Mouse (Mus musculus): ENCODE results near the gene Klk4. TPM values are rescaled to one million over a fixed set of nuclear protein-coding genes. Genes with fewer than 3 reads are reported as not detected.

Gene Klk4
- polyA plus RNA-seq, 1 experiment from 2014 or later, result not detected

GRCm38 (mm10) chr7:43919559-43920451 is 38.8 kb downstream of the Klk4 start:
- H3K4me2 ChIP-seq, result no peak overlapping the region
- 32% methylated on average over 14 of the region's 14 CpGs for WGBS
- no peaks in the 10 kb centered on the region for H3K9me3 ChIP-seq
- no peaks in the 10 kb centered on the region for H3K4me1 ChIP-seq (replicated peaks)
- no peaks in the 10 kb centered on the region for H3K27me3 ChIP-seq
- no peak overlapping the region for H3K9ac ChIP-seq (replicated peaks)
- ATAC-seq (ENCODE audit: insufficient number of reproducible peaks, insufficient read depth, low FRiP score, low TSS enrichment, low read depth), result peak; percentile 77; the same call in 1 of the 2 replicates
- H3K36me3 ChIP-seq, result no peaks in the 10 kb centered on the region
- no peak overlapping the region for H3K27ac ChIP-seq
- no peak overlapping the region for H3K4me3 ChIP-seq (replicated peaks)

GRCm38 (mm10) chr7:43920582-43920981 is 39.6 kb downstream of the Klk4 start:
- no peak for ATAC-seq (ENCODE audit: insufficient number of reproducible peaks, insufficient read depth, low FRiP score, low TSS enrichment, low read depth)
- 96% methylated on average over 3 of the region's 3 CpGs for WGBS

GRCm38 (mm10) chr7:43921087-43921486 is 40.1 kb downstream of the Klk4 start:
- Histone ChIP-seq H3K27ac (no peak overlapping the region), H3K4me3 (replicated peaks) (no peak overlapping the region), H3K36me3 (no peaks in the 10 kb centered on the region), H3K9me3 (no peaks in the 10 kb centered on the region), H3K27me3 (0 out of 2 replicates have a peak, but pooled peaks cover 3% of the 10 kb centered on the region), H3K4me2 (no peak overlapping the region), H3K9ac (replicated peaks) (no peak overlapping the region), H3K4me1 (replicated peaks) (no peaks in the 10 kb centered on the region)
- ATAC-seq (ENCODE audit: insufficient number of reproducible peaks, insufficient read depth, low FRiP score, low TSS enrichment, low read depth), result no peak
- 90% methylated on average over 6 of the region's 6 CpGs for WGBS

More at GRCm38 (mm10) chr7:43920582-43920981, 39.6 kb downstream of the Klk4 start:
- Histone ChIP-seq H3K4me3 (replicated peaks) (no peak overlapping the region), H3K36me3 (no peaks in the 10 kb centered on the region), H3K27me3 (0 out of 2 replicates have a peak, but pooled peaks cover 3% of the 10 kb centered on the region), H3K4me1 (replicated peaks) (no peaks in the 10 kb centered on the region), H3K4me2 (no peak overlapping the region), H3K9ac (replicated peaks) (no peak overlapping the region), H3K9me3 (no peaks in the 10 kb centered on the region), H3K27ac (no peak overlapping the region)

GRCm38 (mm10) chr7:43921941-43922340 is 41.0 kb downstream of the Klk4 start:
- 82% methylated on average over 2 of the region's 2 CpGs for WGBS

GRCm38 (mm10) chr7:43925985-43926384 is 45.0 kb downstream of the Klk4 start:
- H3K9ac ChIP-seq (replicated peaks), result no peak overlapping the region
- WGBS, result 68% methylated on average over 5 of the region's 5 CpGs
- H3K27ac ChIP-seq, result no peak overlapping the region
- no peaks in the 10 kb centered on the region for H3K36me3 ChIP-seq
- peaks cover 6% of the 10 kb centered on the region; the same call in 1 of the 2 replicates for H3K27me3 ChIP-seq
- no peaks in the 10 kb centered on the region for H3K9me3 ChIP-seq
- no peak overlapping the region for H3K4me2 ChIP-seq
- H3K4me3 ChIP-seq (replicated peaks), result no peak overlapping the region
- H3K4me1 ChIP-seq (replicated peaks), result no peaks in the 10 kb centered on the region
- ATAC-seq (ENCODE audit: insufficient number of reproducible peaks, insufficient read depth, low FRiP score, low TSS enrichment, low read depth), result no peak

More at GRCm38 (mm10) chr7:43921941-43922340, 41.0 kb downstream of the Klk4 start:
- no peak overlapping the region for H3K4me2 ChIP-seq
- no peaks in the 10 kb centered on the region for H3K4me1 ChIP-seq (replicated peaks)
- no peaks in the 10 kb centered on the region for H3K36me3 ChIP-seq
- no peak overlapping the region for H3K9ac ChIP-seq (replicated peaks)
- H3K4me3 ChIP-seq (replicated peaks), result no peak overlapping the region
- H3K9me3 ChIP-seq, result no peaks in the 10 kb centered on the region
- 0 out of 2 replicates have a peak, but pooled peaks cover 3% of the 10 kb centered on the region for H3K27me3 ChIP-seq
- no peak overlapping the region for H3K27ac ChIP-seq
- ATAC-seq (ENCODE audit: insufficient number of reproducible peaks, insufficient read depth, low FRiP score, low TSS enrichment, low read depth), result no peak; the same call in 1 of the 2 replicates

GRCm38 (mm10) chr7:43928521-43928920 is 47.6 kb downstream of the Klk4 start:
- 49% methylated on average over 4 of the region's 4 CpGs for WGBS
- H3K9me3 ChIP-seq, result no peaks in the 10 kb centered on the region
- no peak overlapping the region for H3K9ac ChIP-seq (replicated peaks)
- H3K36me3 ChIP-seq, result no peaks in the 10 kb centered on the region
- no peak for ATAC-seq (ENCODE audit: insufficient number of reproducible peaks, insufficient read depth, low FRiP score, low TSS enrichment, low read depth)
- H3K4me1 ChIP-seq (replicated peaks), result no peaks in the 10 kb centered on the region
- H3K27ac ChIP-seq, result no peak overlapping the region
- H3K4me3 ChIP-seq (replicated peaks), result no peak overlapping the region
- no peak overlapping the region for H3K4me2 ChIP-seq
- H3K27me3 ChIP-seq, result peaks cover 6% of the 10 kb centered on the region; the same call in 1 of the 2 replicates

- H3K36me3 ChIP-seq, result no peaks in the 10 kb centered on the region
- H3K4me1 ChIP-seq (replicated peaks), result no peaks in the 10 kb centered on the region
- no peak overlapping the region for H3K4me3 ChIP-seq (replicated peaks)
- H3K27ac ChIP-seq, result no peak overlapping the region
- H3K9me3 ChIP-seq, result no peaks in the 10 kb centered on the region
- no peak overlapping the region for H3K4me2 ChIP-seq
- no peak for ATAC-seq (ENCODE audit: insufficient number of reproducible peaks, insufficient read depth, low FRiP score, low TSS enrichment, low read depth)
- H3K27me3 ChIP-seq, result peaks cover 3% of the 10 kb centered on the region; the same call in 1 of the 2 replicates
- no peak overlapping the region for H3K9ac ChIP-seq (replicated peaks)
- WGBS, result 52% methylated on average over 4 of the region's 4 CpGs
Observed at GRCm38 (mm10) chr7:43932337-43932736, 51.4 kb downstream of the Klk4 start.

- no peak within 1 kb of the TSS for H3K27ac ChIP-seq
- WGBS, result 88% methylated on average over 3 of the region's 3 CpGs
- no peaks in the 10 kb centered on the region for H3K4me1 ChIP-seq (replicated peaks)
- H3K4me3 ChIP-seq (replicated peaks), result no peak within 1 kb of the TSS
- H3K27me3 ChIP-seq, result no peaks in the 10 kb centered on the region
- no peak for ATAC-seq (ENCODE audit: insufficient number of reproducible peaks, insufficient read depth, low FRiP score, low TSS enrichment, low read depth)
- no peaks in the 10 kb centered on the region for H3K9me3 ChIP-seq
- H3K36me3 ChIP-seq, result no peaks in the 10 kb centered on the region
- H3K9ac ChIP-seq (replicated peaks), result no peak within 1 kb of the TSS
- H3K4me2 ChIP-seq, result no peak within 1 kb of the TSS
Observed at GRCm38 (mm10) chr7:43933440-43933839, 52.5 kb downstream of the Klk4 start, which contains the start of gene Klk15. Gene Klk15 (plus strand): TSS chr7:43933740.

- Histone ChIP-seq H3K36me3 (no peaks in the 10 kb centered on the region), H3K4me3 (replicated peaks) (no peak overlapping the region), H3K27ac (no peak overlapping the region), H3K9ac (replicated peaks) (no peak overlapping the region), H3K4me2 (no peak overlapping the region), H3K27me3 (no peaks in the 10 kb centered on the region), H3K9me3 (no peaks in the 10 kb centered on the region), H3K4me1 (replicated peaks) (no peaks in the 10 kb centered on the region)
- no peak for ATAC-seq (ENCODE audit: insufficient number of reproducible peaks, insufficient read depth, low FRiP score, low TSS enrichment, low read depth)
- WGBS, result 59% methylated on average over 3 of the region's 3 CpGs
Observed at GRCm38 (mm10) chr7:43934747-43935146, 53.8 kb downstream of the Klk4 start.

Measured in limb, embryonic 12.5 days (tissue).